Mouse (Mus musculus) hindbrain, embryonic 12.5 days (tissue): ENCODE measurements around the gene Efcab11. TPM values are rescaled to one million over a fixed set of nuclear protein-coding genes. Genes with fewer than 3 reads are reported as not detected.
"Not testable (repeated sequence)": the region's sequence is repeated elsewhere in the genome, so short reads cannot be mapped to it uniquely, and the experiment has no call there.

Experiments used
- ATAC-seq: fragments of 200-750 bp; cut with Nextera tagmentation; 2 replicates; pipeline ENCODE4 v1.8.0; 2017; ENCODE audit warnings: moderate TSS enrichment; ENCODE audit not compliant: low FRiP score
- H3K27ac ChIP-seq: fragments of 300-500 bp; sonication (generic); 2 replicates; pipeline ENCODE4 v1.5.1; 2016; ENCODE audit warnings: mild to moderate bottlenecking
- H3K27me3 ChIP-seq: fragments of 300-500 bp; sonication (generic); 2 replicates; pipeline ENCODE4 v1.6.1; 2016; ENCODE audit warnings: mild to moderate bottlenecking
- H3K36me3 ChIP-seq: fragments of 300-500 bp; sonication (generic); 2 replicates; pipeline ENCODE4 v1.6.1; 2016; ENCODE audit warnings: mild to moderate bottlenecking
- H3K4me1 ChIP-seq: fragments of 300-500 bp; sonication (generic); 2 replicates; pipeline ENCODE4 v1.6.1; 2016
- H3K4me2 ChIP-seq: fragments of 300-500 bp; sonication (generic); replicated peaks from 2 replicates; pipeline ENCODE4 v1.6.1; 2016; ENCODE audit warnings: mild to moderate bottlenecking
- H3K4me3 ChIP-seq: fragments of 300-500 bp; sonication (generic); 2 replicates; pipeline ENCODE4 v1.5.1; 2016; ENCODE audit warnings: mild to moderate bottlenecking
- H3K9ac ChIP-seq: fragments of 300-500 bp; sonication (generic); 2 replicates; pipeline ENCODE4 v1.6.1; 2016; ENCODE audit warnings: mild to moderate bottlenecking, moderate library complexity
- H3K9me3 ChIP-seq: fragments of 300-500 bp; sonication (generic); replicated peaks from 2 replicates; pipeline ENCODE4 v1.6.1; 2016; ENCODE audit warnings: mild to moderate bottlenecking
- WGBS: fragments of 180-500 bp; shearing (Covaris S2); methylation state at CpG from one replicate; pipeline ENCODE4 v1.1.7; 2016; 5-methylcytosine and 5-hydroxymethylcytosine counted together
- polyA plus RNA-seq: library from polyadenylated mRNA; unstranded; fragments of >200 nt; fragmentation: Nextera tagmentation; extraction: Ambion mirVana; gene quantifications from 2 replicates; pipeline ENCODE4 v1.2.1, GENCODE M21; 2016

Efcab11 gene
- polyA plus RNA-seq, 1 experiment from 2014 or later, result 16.6 TPM

DNA sequence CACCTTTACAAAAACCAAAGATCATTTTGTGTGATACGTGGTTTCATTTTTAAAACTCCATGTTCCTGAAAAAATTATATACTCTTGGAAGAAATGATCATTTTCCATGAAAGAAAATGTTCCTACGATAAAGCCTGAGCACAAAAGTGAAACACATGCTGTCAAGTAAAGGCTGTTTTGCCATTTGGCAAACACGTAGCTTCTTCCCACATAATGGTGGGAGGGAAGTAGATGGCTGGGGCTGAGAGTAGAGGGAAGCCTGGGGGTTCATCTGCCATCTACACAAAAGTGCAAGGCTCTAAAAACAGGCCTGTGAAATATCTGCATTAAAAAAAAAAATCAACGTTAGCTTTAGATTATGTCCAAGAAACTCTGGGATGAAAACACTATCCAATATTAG, 61.6 kb downstream of the Efcab11 start:
- Histone ChIP-seq H3K27ac (no peak overlapping the region), H3K4me3 (no peak overlapping the region), H3K9me3 (no peaks in the 10 kb centered on the region), H3K4me2 (no peak overlapping the region), H3K27me3 (no peaks in the 10 kb centered on the region), H3K4me1 (no peaks in the 10 kb centered on the region), H3K36me3 (0 out of 2 replicates have a peak, but pooled peaks cover 5% of the 10 kb centered on the region), H3K9ac (no peak overlapping the region)
- no peak for ATAC-seq
- WGBS, result 88% methylated on average over 4 of the region's 4 CpGs

- Histone ChIP-seq H3K27me3 (no peaks in the 10 kb centered on the region), H3K36me3 (0 out of 2 replicates have a peak, but pooled peaks cover 5% of the 10 kb centered on the region), H3K4me3 (no peak overlapping the region), H3K27ac (no peak overlapping the region), H3K4me1 (no peaks in the 10 kb centered on the region), H3K9me3 (no peaks in the 10 kb centered on the region), H3K4me2 (no peak overlapping the region), H3K9ac (no peak overlapping the region)
- no peak for ATAC-seq
- WGBS, result 75% methylated on average over 12 of the region's 12 CpGs
These were observed 62.8 kb downstream of the Efcab11 start for GRCm38 (mm10) chr12:99821309-99821934.

DNA sequence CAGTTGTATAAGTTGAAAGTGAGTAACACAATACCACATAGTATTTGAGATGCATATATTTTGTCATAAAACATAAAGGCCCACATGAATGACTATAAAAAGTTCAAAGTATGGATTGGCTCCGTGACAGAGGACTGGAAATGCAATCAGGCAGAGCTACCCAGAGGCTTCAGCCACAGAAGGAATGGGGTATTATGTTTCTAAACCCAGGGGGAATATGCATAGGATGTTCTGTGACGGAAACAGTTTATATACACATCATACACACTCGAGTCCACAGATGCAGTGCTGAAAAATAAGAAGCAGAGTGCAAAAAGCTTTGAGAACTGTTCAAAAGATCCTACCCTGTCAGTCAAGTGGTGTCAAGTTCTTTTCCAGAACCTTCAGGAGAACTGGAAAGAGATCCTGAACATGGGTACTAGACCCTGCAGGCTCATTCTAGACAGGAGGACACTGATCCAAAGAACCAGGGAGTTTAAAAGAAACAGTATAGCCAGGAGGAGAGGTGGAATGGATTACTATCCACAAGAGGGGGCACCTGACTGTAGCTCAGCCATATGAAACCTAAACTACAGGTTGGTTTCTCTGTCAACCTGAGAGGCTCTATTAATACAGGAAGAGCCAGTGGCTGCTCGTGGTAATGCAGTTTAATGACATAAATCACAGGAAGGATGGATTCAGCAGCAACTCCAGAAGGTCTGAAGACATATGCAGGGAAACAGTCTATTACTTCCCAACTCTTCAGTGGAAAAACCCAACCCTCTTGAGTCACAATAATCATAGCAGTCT, 64.9 kb downstream of the Efcab11 start:
- Histone ChIP-seq H3K4me3 (no peak overlapping the region), H3K4me2 (no peak overlapping the region), H3K36me3 (no peaks in the 10 kb centered on the region), H3K4me1 (no peaks in the 10 kb centered on the region), H3K9me3 (no peaks in the 10 kb centered on the region), H3K9ac (no peak overlapping the region), H3K27me3 (no peaks in the 10 kb centered on the region), H3K27ac (no peak overlapping the region)
- ATAC-seq, result no peak
- WGBS, result 72% methylated on average over 4 of the region's 4 CpGs

DNA sequence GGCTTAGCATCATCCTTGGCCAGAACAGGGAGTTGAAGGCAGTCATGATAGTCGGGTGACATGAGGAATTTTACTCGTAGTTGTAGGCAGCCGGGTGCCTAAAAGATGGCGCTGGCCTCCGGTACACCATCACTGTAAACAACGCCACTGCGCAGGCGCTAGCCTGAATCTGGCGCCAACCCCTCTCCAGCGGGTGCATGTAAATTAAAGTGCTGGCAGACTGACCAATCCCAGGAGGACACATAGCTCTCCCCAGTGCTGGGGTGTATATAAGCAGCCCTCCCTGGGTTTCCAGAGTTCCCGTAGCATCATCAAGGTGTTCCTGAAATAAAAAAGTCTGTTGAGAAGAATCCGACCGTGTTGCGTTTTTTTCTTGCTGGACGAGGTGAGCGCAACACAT, 66.2 kb downstream of the Efcab11 start:
- not testable (repeated sequence) for ATAC-seq, H3K27ac ChIP-seq, H3K4me1 ChIP-seq, H3K36me3 ChIP-seq, H3K9ac ChIP-seq, H3K27me3 ChIP-seq, H3K9me3 ChIP-seq, H3K4me2 ChIP-seq, H3K4me3 ChIP-seq
- WGBS, result 96% methylated on average over 16 of the region's 16 CpGs

DNA sequence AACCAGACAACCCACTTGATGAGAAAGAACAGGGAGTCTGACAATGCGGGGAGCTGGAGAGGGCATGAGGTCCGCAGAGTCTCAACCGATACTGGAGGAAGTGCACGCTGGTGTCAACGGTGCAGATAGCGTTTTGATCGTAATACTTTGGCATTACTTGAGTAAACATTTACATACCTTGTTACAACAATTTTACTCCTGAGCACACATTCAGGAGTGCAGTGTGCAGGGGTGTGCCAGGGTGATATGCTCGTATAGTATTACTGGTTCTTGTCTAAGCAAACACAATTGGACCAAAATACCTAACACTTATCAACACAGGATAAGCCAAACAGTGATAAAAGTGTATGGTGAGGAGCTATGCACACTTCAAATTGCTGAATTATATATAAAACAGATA, 69.0 kb downstream of the Efcab11 start:
- no peaks in the 10 kb centered on the region for H3K36me3 ChIP-seq
- 96% methylated on average over 8 of the region's 8 CpGs for WGBS
- H3K27me3 ChIP-seq, result no peaks in the 10 kb centered on the region
- no peak overlapping the region for H3K27ac ChIP-seq
- no peak overlapping the region for H3K9ac ChIP-seq
- ATAC-seq, result no peak
- no peaks in the 10 kb centered on the region for H3K9me3 ChIP-seq
- H3K4me2 ChIP-seq, result no peak overlapping the region
- no peaks in the 10 kb centered on the region for H3K4me1 ChIP-seq
- H3K4me3 ChIP-seq, result no peak overlapping the region

- Histone ChIP-seq H3K9me3 (no peaks in the 10 kb centered on the region), H3K4me3 (no peak overlapping the region), H3K4me1 (no peaks in the 10 kb centered on the region), H3K27ac (no peak overlapping the region), H3K4me2 (no peak overlapping the region), H3K9ac (no peak overlapping the region), H3K27me3 (no peaks in the 10 kb centered on the region), H3K36me3 (no peaks in the 10 kb centered on the region)
- ATAC-seq, result no peak
- 83% methylated on average over 5 of the region's 5 CpGs for WGBS
These were observed 76.3 kb downstream of the Efcab11 start for GRCm38 (mm10) chr12:99807891-99808290.

DNA sequence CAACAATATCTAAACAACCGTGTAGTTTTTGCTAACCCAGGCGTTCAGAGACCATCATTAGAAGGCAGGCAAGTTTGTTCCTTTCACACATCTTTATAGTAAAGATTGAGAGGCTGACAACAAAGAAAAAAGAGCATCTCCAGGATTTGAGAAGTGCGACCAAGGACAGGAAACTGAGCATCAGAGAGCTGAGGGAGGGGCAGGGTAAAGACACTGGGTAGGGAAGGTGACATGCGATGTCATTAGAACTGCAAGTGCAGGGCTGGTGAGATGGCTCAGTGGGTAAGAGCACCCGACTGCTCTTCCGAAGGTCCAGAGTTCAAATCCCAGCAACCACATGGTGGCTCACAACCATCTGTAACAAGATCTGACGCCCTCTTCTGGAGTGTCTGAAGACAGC, 77.5 kb downstream of the Efcab11 start:
- not testable (repeated sequence) for H3K36me3 ChIP-seq, H3K9ac ChIP-seq, H3K9me3 ChIP-seq, H3K4me1 ChIP-seq, H3K4me2 ChIP-seq, H3K27me3 ChIP-seq, ATAC-seq, H3K4me3 ChIP-seq, H3K27ac ChIP-seq
- 91% methylated on average over 7 of the region's 7 CpGs for WGBS

GRCm38 (mm10) chr12:99795921-99796320, 88.3 kb downstream of the Efcab11 start:
- 62% methylated on average over 2 of the region's 2 CpGs for WGBS
- no peak overlapping the region for H3K4me2 ChIP-seq
- ATAC-seq, result no peak
- no peaks in the 10 kb centered on the region for H3K36me3 ChIP-seq
- no peak overlapping the region for H3K4me3 ChIP-seq
- H3K27me3 ChIP-seq, result no peaks in the 10 kb centered on the region
- no peak overlapping the region for H3K27ac ChIP-seq
- no peak overlapping the region for H3K9ac ChIP-seq
- H3K4me1 ChIP-seq, result 0 out of 2 replicates have a peak, but pooled peaks cover 2% of the 10 kb centered on the region
- peaks cover 4% of the 10 kb centered on the region; the same call in 1 of the 2 replicates for H3K9me3 ChIP-seq

DNA sequence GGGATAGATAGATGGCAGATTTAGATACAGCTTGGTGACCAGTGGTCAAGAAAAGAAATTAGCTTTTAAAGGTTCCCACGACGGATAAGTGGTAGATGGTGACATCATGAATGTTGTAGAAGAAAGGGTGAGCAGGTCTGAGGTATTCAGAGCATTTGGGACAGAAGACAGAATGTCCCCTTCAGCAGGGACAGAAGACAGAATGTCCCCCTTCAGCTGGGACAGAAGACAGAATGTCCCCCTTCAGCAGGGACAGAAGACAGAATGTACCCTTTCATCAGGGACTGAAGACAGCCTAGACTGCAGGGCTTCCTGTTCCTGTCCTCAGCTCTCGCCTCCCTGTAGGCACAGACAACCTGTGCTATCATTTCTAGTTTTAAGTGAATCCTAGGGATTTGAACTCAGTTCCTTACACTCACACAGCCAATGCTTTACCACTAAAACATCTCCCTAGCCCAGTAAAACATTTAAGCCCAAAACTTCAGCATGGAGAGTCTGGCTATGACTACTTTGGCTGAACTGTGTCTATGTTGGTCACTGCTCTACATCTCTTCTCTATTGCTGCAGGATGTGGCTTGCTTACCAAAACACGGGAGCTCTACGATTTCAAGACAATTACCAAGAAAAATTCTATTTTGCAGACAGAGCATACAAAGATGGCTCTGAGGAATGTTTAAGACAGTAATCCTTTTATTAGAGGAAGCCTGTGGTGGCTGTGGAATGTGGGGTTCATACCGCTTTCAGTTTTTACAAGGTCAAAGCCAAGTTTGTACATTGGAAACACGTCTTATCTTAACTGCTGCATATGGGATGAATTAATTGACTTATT, 89.2 kb downstream of the Efcab11 start:
- Histone ChIP-seq H3K36me3 (no peaks in the 10 kb centered on the region), H3K4me1 (0 out of 2 replicates have a peak, but pooled peaks cover 2% of the 10 kb centered on the region), H3K27me3 (no peaks in the 10 kb centered on the region), H3K9ac (no peak overlapping the region), H3K4me3 (no peak overlapping the region), H3K9me3 (peaks cover 4% of the 10 kb centered on the region; the same call in 1 of the 2 replicates), H3K27ac (no peak overlapping the region), H3K4me2 (no peak overlapping the region)
- WGBS, result 80% methylated on average over 7 of the region's 7 CpGs
- no peak for ATAC-seq

- H3K4me1 ChIP-seq, result 0 out of 2 replicates have a peak, but pooled peaks cover 2% of the 10 kb centered on the region
- no peak overlapping the region for H3K4me2 ChIP-seq
- no peak overlapping the region for H3K4me3 ChIP-seq
- H3K36me3 ChIP-seq, result no peaks in the 10 kb centered on the region
- H3K9me3 ChIP-seq, result peaks cover 2% of the 10 kb centered on the region; the same call in 1 of the 2 replicates
- H3K27ac ChIP-seq, result no peak overlapping the region
- H3K9ac ChIP-seq, result no peak overlapping the region
- 90% methylated on average over 4 of the region's 4 CpGs for WGBS
- H3K27me3 ChIP-seq, result no peaks in the 10 kb centered on the region
- no peak for ATAC-seq
These were observed 90.1 kb downstream of the Efcab11 start for GRCm38 (mm10) chr12:99794158-99794515.

DNA sequence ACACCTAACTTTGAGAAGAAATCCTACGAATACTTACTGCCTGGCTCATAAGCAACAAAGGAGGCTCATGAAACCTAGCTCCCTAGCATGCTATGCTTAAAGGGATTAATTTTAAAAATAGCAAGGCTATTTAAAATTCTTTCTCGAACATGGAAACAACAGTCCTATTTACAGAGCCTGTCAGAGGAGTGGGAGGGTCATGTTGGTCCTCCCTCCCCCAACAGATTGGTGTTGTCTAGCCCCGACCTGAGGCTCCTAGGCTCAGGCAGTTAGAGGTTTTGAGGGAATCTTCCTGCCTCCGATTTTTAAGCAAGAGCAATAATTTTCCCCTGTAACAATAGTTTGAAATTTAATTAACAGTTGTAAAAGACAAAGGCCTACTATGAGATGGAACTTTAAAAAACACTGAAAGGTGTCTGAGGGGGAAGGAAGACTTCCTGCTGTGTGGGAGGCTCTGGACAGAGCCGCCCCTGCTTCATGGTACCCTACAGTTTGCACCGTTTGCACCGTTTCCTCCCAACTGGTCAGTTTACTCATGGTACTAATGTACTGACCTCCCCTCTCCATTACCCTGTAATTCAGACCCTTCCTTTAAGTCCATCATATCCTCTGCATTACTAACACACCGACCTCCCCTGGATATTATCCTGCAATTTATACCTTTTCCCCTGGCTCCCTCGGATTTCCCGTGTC, 90.6 kb downstream of the Efcab11 start:
- H3K27ac ChIP-seq, result no peak overlapping the region
- H3K9me3 ChIP-seq, result no peaks in the 10 kb centered on the region
- WGBS, result 58% methylated on average over 10 of the region's 10 CpGs
- H3K4me1 ChIP-seq, result 0 out of 2 replicates have a peak, but pooled peaks cover 2% of the 10 kb centered on the region
- H3K27me3 ChIP-seq, result no peaks in the 10 kb centered on the region
- H3K4me3 ChIP-seq, result no peak overlapping the region
- no peak overlapping the region for H3K4me2 ChIP-seq
- no peaks in the 10 kb centered on the region for H3K36me3 ChIP-seq
- no peak overlapping the region for H3K9ac ChIP-seq
- ATAC-seq, result no peak
